Mouse (Mus musculus) liver, embryonic 11.5 days (tissue): ENCODE results near the gene Tspan15. TPM values are rescaled to one million over a fixed set of nuclear protein-coding genes. Genes with fewer than 3 reads are reported as not detected.

Experiments used
- ATAC-seq: fragments of 200-750 bp; cut with Nextera tagmentation; replicated peaks from 2 replicates; pipeline ENCODE4 v1.8.0; 2017; ENCODE audit warnings: moderate number of reproducible peaks, mild to moderate bottlenecking, moderate TSS enrichment, moderate library complexity; ENCODE audit not compliant: low FRiP score
- DNase-seq: peaks from one replicate; pipeline ENCODE4 v3.0.0-alpha.2; 2017; ENCODE audit warnings: low spot score
- H3K27ac ChIP-seq: fragments of 300-500 bp; sonication (generic); 2 replicates; pipeline ENCODE4 v1.5.1; 2014; ENCODE audit warnings: mild to moderate bottlenecking, low read depth, low read length, control low read depth
- H3K27me3 ChIP-seq: fragments of 300-500 bp; sonication (generic); replicated peaks from 2 replicates; pipeline ENCODE4 v1.6.1; 2014; ENCODE audit warnings: low read length, mixed read lengths; ENCODE audit not compliant: control insufficient read depth, insufficient read depth
- H3K36me3 ChIP-seq: fragments of 300-500 bp; sonication (generic); 2 replicates; pipeline ENCODE4 v1.6.1; 2014; ENCODE audit warnings: mild to moderate bottlenecking, low read length, moderate library complexity, mixed read lengths; ENCODE audit not compliant: control insufficient read depth, insufficient read depth
- H3K4me1 ChIP-seq: fragments of 300-500 bp; sonication (generic); replicated peaks from 2 replicates; pipeline ENCODE4 v1.6.1; 2014; ENCODE audit warnings: low read length, mixed read lengths; ENCODE audit not compliant: control insufficient read depth, insufficient read depth
- H3K4me2 ChIP-seq: fragments of 300-500 bp; sonication (generic); 2 replicates; pipeline ENCODE4 v1.6.1; 2014; ENCODE audit warnings: mild to moderate bottlenecking, control low read depth, moderate library complexity
- H3K4me3 ChIP-seq: fragments of 300-500 bp; sonication (generic); 2 replicates; pipeline ENCODE4 v1.5.1; 2014; ENCODE audit warnings: low read depth, low read length, control low read depth
- H3K9ac ChIP-seq: fragments of 300-500 bp; sonication (generic); 2 replicates; pipeline ENCODE4 v1.6.1; 2014; ENCODE audit warnings: low read depth, low read length, control low read depth
- H3K9me3 ChIP-seq: fragments of 300-500 bp; sonication (generic); 2 replicates; pipeline ENCODE4 v1.6.1; 2016; ENCODE audit warnings: low read length, inconsistent platforms, mixed read lengths; ENCODE audit not compliant: control insufficient read depth
- WGBS: fragments of 180-500 bp; shearing (Covaris S2); extraction: QIAGEN DNeasy Blood & Tissue Kit; methylation state at CpG from one replicate; pipeline ENCODE4 v1.1.7; 2014; 5-methylcytosine and 5-hydroxymethylcytosine counted together
- polyA plus RNA-seq: library from polyadenylated mRNA; unstranded; fragments of >200 nt; fragmentation: Nextera tagmentation; extraction: Ambion mirVana; gene quantifications from 2 replicates; pipeline ENCODE4 v1.2.1, GENCODE M21; 2014

The Tspan15 gene
- polyA plus RNA-seq, 1 experiment from 2014 or later = 13.8 TPM

GRCm38 (mm10) chr10:62174533-62175313 lies 56.3 kb downstream of the Tspan15 start:
- DNase-seq (no peak), ATAC-seq (no peak)
- WGBS = 64% methylated on average over 15 of the region's 15 CpGs
- H3K9me3 ChIP-seq = peaks cover 3% of the 10 kb centered on the region; the same call in 1 of the 2 replicates
- H3K36me3 ChIP-seq = no peaks in the 10 kb centered on the region
- no peak overlapping the region for H3K27ac ChIP-seq
- H3K4me2 ChIP-seq = no peak overlapping the region
- H3K4me1 ChIP-seq = no peaks in the 10 kb centered on the region
- no peak overlapping the region for H3K9ac ChIP-seq
- no peaks in the 10 kb centered on the region for H3K27me3 ChIP-seq
- no peak overlapping the region for H3K4me3 ChIP-seq

- no peak overlapping the region for H3K4me3 ChIP-seq
- no peak for DNase-seq
- H3K9ac ChIP-seq = no peak overlapping the region
- H3K27me3 ChIP-seq = no peaks in the 10 kb centered on the region
- H3K4me1 ChIP-seq = no peaks in the 10 kb centered on the region
- no peak for ATAC-seq
- peaks cover 3% of the 10 kb centered on the region; the same call in 1 of the 2 replicates for H3K9me3 ChIP-seq
- no peaks in the 10 kb centered on the region for H3K36me3 ChIP-seq
- no peak overlapping the region for H3K4me2 ChIP-seq
- 57% methylated on average over 9 of the region's 9 CpGs for WGBS
- no peak overlapping the region for H3K27ac ChIP-seq
Measured at GRCm38 (mm10) chr10:62173941-62174448, 57.1 kb downstream of the Tspan15 start.

- Histone ChIP-seq H3K9ac (no peak overlapping the region), H3K4me3 (no peak overlapping the region), H3K4me1 (no peaks in the 10 kb centered on the region), H3K27ac (no peak overlapping the region), H3K36me3 (no peaks in the 10 kb centered on the region), H3K9me3 (peaks cover 1% of the 10 kb centered on the region; the same call in 1 of the 2 replicates), H3K4me2 (no peak overlapping the region), H3K27me3 (no peaks in the 10 kb centered on the region)
- 21% methylated on average over 9 of the region's 9 CpGs for WGBS
- ATAC-seq (no peak), DNase-seq (no peak)
Measured at GRCm38 (mm10) chr10:62172841-62173553, 58.1 kb downstream of the Tspan15 start.

- Histone ChIP-seq H3K4me2 (no peak overlapping the region), H3K4me1 (no peaks in the 10 kb centered on the region), H3K9ac (no peak overlapping the region), H3K27me3 (no peaks in the 10 kb centered on the region; the same call in 1 of the 2 replicates), H3K27ac (no peak overlapping the region), H3K36me3 (no peaks in the 10 kb centered on the region), H3K4me3 (no peak overlapping the region), H3K9me3 (no peaks in the 10 kb centered on the region)
- DNase-seq (no peak), ATAC-seq (no peak)
- 42% methylated on average over 10 of the region's 10 CpGs for WGBS
Measured at GRCm38 (mm10) chr10:62162410-62162809, 68.6 kb downstream of the Tspan15 start.

GRCm38 (mm10) chr10:62149929-62150328 lies 81.1 kb downstream of the Tspan15 start:
- 62% methylated on average over 7 of the region's 7 CpGs for WGBS
- no peaks in the 10 kb centered on the region for H3K4me1 ChIP-seq
- DNase-seq (no peak), ATAC-seq (no peak)
- H3K9ac ChIP-seq = no peak overlapping the region
- H3K27ac ChIP-seq = no peak overlapping the region
- H3K4me2 ChIP-seq = no peak overlapping the region
- H3K36me3 ChIP-seq = no peaks in the 10 kb centered on the region
- H3K4me3 ChIP-seq = no peak overlapping the region
- no peaks in the 10 kb centered on the region for H3K9me3 ChIP-seq
- H3K27me3 ChIP-seq = no peaks in the 10 kb centered on the region; the same call in 1 of the 2 replicates

GRCm38 (mm10) chr10:62147466-62148248 lies 83.4 kb downstream of the Tspan15 start:
- Histone ChIP-seq H3K9ac (no peak overlapping the region), H3K36me3 (no peaks in the 10 kb centered on the region), H3K27ac (no peak overlapping the region), H3K4me3 (no peak overlapping the region), H3K27me3 (no peaks in the 10 kb centered on the region; the same call in 1 of the 2 replicates), H3K4me2 (no peak overlapping the region), H3K9me3 (no peaks in the 10 kb centered on the region), H3K4me1 (no peaks in the 10 kb centered on the region)
- no peak for DNase-seq
- WGBS = 55% methylated on average over 12 of the region's 12 CpGs
- ATAC-seq = no peak

GRCm38 (mm10) chr10:62145957-62146356 lies 85.1 kb downstream of the Tspan15 start:
- ATAC-seq (no peak), DNase-seq (no peak)
- Histone ChIP-seq H3K9ac (no peak overlapping the region), H3K27ac (no peak overlapping the region), H3K4me3 (no peak overlapping the region), H3K27me3 (no peaks in the 10 kb centered on the region; the same call in 1 of the 2 replicates), H3K9me3 (no peaks in the 10 kb centered on the region), H3K4me1 (no peaks in the 10 kb centered on the region), H3K4me2 (no peak overlapping the region), H3K36me3 (no peaks in the 10 kb centered on the region)
- 77% methylated on average over 5 of the region's 5 CpGs for WGBS

GRCm38 (mm10) chr10:62143820-62144219 lies 87.2 kb downstream of the Tspan15 start, which contains the start of gene Fam241b:
Gene Fam241b (minus strand): TSS chr10:62143920.
- H3K4me2 ChIP-seq = no peak within 1 kb of the TSS
- H3K27ac ChIP-seq = no peak within 1 kb of the TSS
- no peaks in the 10 kb centered on the region for H3K9me3 ChIP-seq
- no peak within 1 kb of the TSS for H3K4me3 ChIP-seq
- no peak within 1 kb of the TSS for H3K9ac ChIP-seq
- DNase-seq (no peak), ATAC-seq (no peak)
- no peaks in the 10 kb centered on the region for H3K36me3 ChIP-seq
- WGBS = 55% methylated on average over 8 of the region's 8 CpGs
- H3K27me3 ChIP-seq = no peaks in the 10 kb centered on the region; the same call in none of the 2 replicates
- H3K4me1 ChIP-seq = no peaks in the 10 kb centered on the region
